Mouse (Mus musculus) heart, adult 11 months (tissue): ENCODE measurements around the gene Atp6v0b.

Experiments
- DNase-seq: peaks from one replicate; pipeline ENCODE4 v3.0.0; 2022

The Atp6v0b gene

GRCm38 (mm10) chr4:117869317-117869716 is 17.8 kb downstream of the Atp6v0b start:
- no peak for DNase-seq

- peak; percentile 94 for DNase-seq
Measured at GRCm38 (mm10) chr4:117867823-117868222, 19.3 kb downstream of the Atp6v0b start.

GRCm38 (mm10) chr4:117867000-117867399 is 20.1 kb downstream of the Atp6v0b start:
- DNase-seq: no peak

- peak; percentile 97 for DNase-seq
Measured at GRCm38 (mm10) chr4:117866083-117866482, 21.1 kb downstream of the Atp6v0b start.

GRCm38 (mm10) chr4:117862823-117863222 is 24.3 kb downstream of the Atp6v0b start:
- no peak for DNase-seq

GRCm38 (mm10) chr4:117860570-117860969 is 26.6 kb downstream of the Atp6v0b start:
- no peak for DNase-seq

- no peak for DNase-seq
Measured at GRCm38 (mm10) chr4:117858794-117859193, 28.3 kb downstream of the Atp6v0b start.

GRCm38 (mm10) chr4:117855146-117855545 is 32.0 kb downstream of the Atp6v0b start:
- no peak for DNase-seq

GRCm38 (mm10) chr4:117852152-117852868 is 34.8 kb downstream of the Atp6v0b start:
- DNase-seq: no peak

- DNase-seq: peak; percentile 99
Measured at GRCm38 (mm10) chr4:117850871-117851270, 36.3 kb downstream of the Atp6v0b start.

GRCm38 (mm10) chr4:117850176-117850575 is 37.0 kb downstream of the Atp6v0b start:
- DNase-seq: no peak

GRCm38 (mm10) chr4:117849506-117849905 is 37.6 kb downstream of the Atp6v0b start:
- DNase-seq: no peak

GRCm38 (mm10) chr4:117849063-117849462 is 38.1 kb downstream of the Atp6v0b start:
- no peak for DNase-seq

- no peak for DNase-seq
Measured at GRCm38 (mm10) chr4:117847011-117847410, 40.1 kb downstream of the Atp6v0b start.

GRCm38 (mm10) chr4:117846261-117846660 is 40.9 kb downstream of the Atp6v0b start:
- DNase-seq: no peak

- DNase-seq: no peak
Measured at GRCm38 (mm10) chr4:117845316-117845715, 41.8 kb downstream of the Atp6v0b start.

GRCm38 (mm10) chr4:117844467-117844866 is 42.7 kb downstream of the Atp6v0b start:
- DNase-seq: no peak

GRCm38 (mm10) chr4:117843101-117843500 is 44.0 kb downstream of the Atp6v0b start:
- DNase-seq: no peak

GRCm38 (mm10) chr4:117841566-117841965 is 45.6 kb downstream of the Atp6v0b start:
- DNase-seq: no peak

GRCm38 (mm10) chr4:117840821-117841220 is 46.3 kb downstream of the Atp6v0b start:
- no peak for DNase-seq

- DNase-seq: no peak
Measured at GRCm38 (mm10) chr4:117839366-117839765, 47.8 kb downstream of the Atp6v0b start.

- DNase-seq: peak; percentile 88
Measured at GRCm38 (mm10) chr4:117837271-117837670, 49.9 kb downstream of the Atp6v0b start.

GRCm38 (mm10) chr4:117836204-117836767 is 50.8 kb downstream of the Atp6v0b start:
- DNase-seq: peak; percentile 99

GRCm38 (mm10) chr4:117835531-117836111 is 51.5 kb downstream of the Atp6v0b start:
- no peak for DNase-seq
